Mouse (Mus musculus): ENCODE results near the gene Zfp109. TPM values are rescaled to one million over a fixed set of nuclear protein-coding genes. Genes with fewer than 3 reads are reported as not detected.
"Not testable (repeated sequence)": the region's sequence is repeated elsewhere in the genome, so short reads cannot be mapped to it uniquely, and the experiment has no call there.

Gene Zfp109
- 1.0 and 1.1 TPM in 2 replicates for total RNA-seq (2015)
- total RNA-seq (2017) = 1.5 and 2.6 TPM in 2 replicates

DNA sequence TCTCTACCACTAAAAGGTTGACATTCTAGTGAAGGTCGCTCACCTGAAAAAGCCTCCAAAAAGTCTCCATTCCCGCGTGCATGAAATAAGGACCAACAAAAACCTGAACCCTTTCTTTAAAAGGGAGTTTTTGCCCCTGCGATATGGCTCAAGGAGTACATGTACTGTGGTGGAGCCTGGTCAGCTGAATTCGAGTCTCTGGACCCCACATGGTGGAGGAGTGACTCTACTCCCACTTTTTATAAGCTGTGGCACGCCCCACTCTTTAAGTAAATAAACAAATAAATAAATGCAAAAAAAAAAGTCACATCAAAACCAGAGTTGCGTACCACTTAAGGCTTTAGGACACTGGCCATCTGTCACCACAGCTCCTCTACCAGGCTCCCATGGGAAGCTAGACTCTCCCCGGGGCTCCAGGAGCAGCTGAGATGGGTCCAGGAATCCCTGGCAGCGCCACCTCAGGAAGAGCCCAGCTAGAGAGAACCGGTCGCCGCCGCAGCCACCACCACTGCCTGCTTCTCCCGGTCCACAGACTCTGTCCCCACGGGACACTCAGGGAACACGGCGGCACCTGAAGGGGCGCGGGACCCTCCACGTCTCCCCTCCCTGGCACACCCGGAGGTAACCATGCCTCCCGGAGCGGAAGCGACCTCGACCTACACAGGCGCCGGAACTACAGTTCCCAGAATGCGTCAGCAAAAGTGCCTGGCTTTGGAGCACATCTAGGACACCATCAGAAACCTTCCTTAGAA is at the start of gene Zfp109:
Gene Zfp109, minus strand, starts transcription at position 521 of the 752 bp plus-strand sequence.
- peak; percentile 91 for ATAC-seq (ENCODE audit: poor library complexity, severe bottlenecking)

GRCm38 (mm10) chr7:24286916-24287315 is 49.6 kb upstream of the Zfp109 start:
- ATAC-seq (ENCODE audit: poor library complexity, severe bottlenecking) = no peak

DNA sequence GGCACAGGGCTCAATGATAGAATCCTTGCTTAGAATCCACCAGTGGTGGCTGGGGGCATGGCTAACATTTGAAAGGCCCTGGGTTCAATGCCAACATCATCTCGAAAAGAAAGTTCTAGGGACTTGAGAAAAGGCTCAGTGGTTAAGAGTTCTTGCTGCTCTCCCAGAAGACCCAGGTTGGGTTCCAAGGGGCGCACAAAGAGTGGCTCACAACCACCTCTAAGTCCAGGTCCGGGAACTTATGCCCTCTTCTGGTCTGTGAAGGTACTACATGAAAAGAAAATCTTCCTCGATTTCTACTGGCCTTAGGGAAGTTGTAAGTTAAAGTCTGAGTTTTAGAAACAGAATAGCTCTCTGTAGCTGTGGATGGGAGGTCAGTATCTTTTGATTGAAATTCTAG is 48.7 kb upstream of the Zfp109 start:
- ATAC-seq (ENCODE audit: poor library complexity, severe bottlenecking) = no peak

DNA sequence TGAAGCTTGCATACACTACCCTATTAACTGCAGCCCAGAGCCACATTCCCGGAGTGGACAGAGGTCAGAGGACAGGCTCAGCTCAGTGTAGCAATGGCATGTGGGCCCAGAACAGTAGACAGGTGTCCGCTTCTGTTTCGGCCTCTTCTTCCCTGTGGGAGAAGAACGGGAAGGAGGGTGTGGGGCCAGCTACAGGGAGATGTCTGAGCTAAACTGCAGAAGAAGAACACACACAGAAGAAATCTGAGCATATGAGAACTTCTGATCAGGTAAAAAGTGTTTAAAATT is 43.4 kb upstream of the Zfp109 start:
- no peak for ATAC-seq (ENCODE audit: poor library complexity, severe bottlenecking)

- ATAC-seq (ENCODE audit: poor library complexity, severe bottlenecking) = no peak
These were observed 42.9 kb upstream of the Zfp109 start for GRCm38 (mm10) chr7:24280031-24280857.

GRCm38 (mm10) chr7:24278771-24279170 is 41.4 kb upstream of the Zfp109 start:
- ATAC-seq (ENCODE audit: poor library complexity, severe bottlenecking) = not testable (repeated sequence)

- no peak for ATAC-seq (ENCODE audit: poor library complexity, severe bottlenecking)
These were observed 37.1 kb upstream of the Zfp109 start for GRCm38 (mm10) chr7:24274456-24274855.

- no peak for ATAC-seq (ENCODE audit: poor library complexity, severe bottlenecking)
These were observed 33.8 kb upstream of the Zfp109 start for GRCm38 (mm10) chr7:24271191-24271590.

GRCm38 (mm10) chr7:24270288-24270672 is 32.9 kb upstream of the Zfp109 start, which contains the start of gene Zfp93:
TSS of gene Zfp93 (plus strand) at chr7:24270420.
- peak; percentile 83 for ATAC-seq (ENCODE audit: poor library complexity, severe bottlenecking)

- no peak for ATAC-seq (ENCODE audit: poor library complexity, severe bottlenecking)
These were observed 32.4 kb upstream of the Zfp109 start for GRCm38 (mm10) chr7:24269667-24270287.

- ATAC-seq (ENCODE audit: poor library complexity, severe bottlenecking) = no peak
These were observed 31.9 kb upstream of the Zfp109 start for GRCm38 (mm10) chr7:24269256-24269655.

DNA sequence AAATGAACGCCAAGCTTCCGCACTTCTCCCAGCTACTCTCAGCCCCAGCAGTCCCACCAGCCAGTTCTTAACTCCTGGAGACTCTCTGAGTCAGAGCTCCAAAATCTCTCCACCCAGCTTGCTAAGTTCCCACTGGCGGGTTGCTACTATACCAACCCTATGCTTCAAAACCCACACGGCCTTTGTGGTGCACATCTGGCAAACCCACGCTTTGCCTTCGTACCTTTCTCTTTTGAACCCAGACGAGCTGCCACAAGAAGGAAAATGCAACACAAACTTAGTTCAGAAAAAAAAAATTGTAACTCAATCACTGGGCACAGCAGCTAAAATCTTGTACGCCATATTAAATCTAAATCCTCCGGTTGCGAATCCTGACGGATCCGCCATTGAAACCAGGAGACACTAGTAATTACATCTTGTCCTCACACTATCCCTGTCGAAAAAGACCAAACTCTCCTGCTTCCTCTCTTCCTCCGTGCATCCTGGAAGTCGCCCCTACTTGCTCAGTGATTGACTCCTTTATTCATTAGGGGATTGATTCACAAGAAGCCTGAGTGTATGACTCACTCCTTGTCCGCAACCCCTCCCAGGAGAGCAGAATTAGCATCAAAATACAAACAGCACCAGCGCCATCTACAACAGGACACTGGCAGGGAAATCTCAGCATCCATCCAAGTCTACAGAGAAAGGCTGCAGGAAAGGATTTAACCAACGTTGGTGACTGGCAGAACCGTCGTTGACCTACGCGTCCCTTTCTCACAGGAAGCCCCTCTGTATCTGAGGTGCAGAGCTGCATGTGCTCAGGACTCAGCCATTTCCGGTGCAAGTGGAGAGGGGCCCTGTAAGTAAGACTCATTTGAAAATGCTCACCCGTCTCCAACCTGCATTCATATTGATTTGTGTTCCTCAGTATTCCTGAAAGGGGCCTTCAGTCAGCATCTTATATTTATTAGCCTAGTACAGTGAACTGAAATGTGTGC is 31.1 kb upstream of the Zfp109 start:
- no peak for ATAC-seq (ENCODE audit: poor library complexity, severe bottlenecking)

GRCm38 (mm10) chr7:24260000-24260312 is 22.6 kb upstream of the Zfp109 start:
- ATAC-seq (ENCODE audit: poor library complexity, severe bottlenecking) = no peak

DNA sequence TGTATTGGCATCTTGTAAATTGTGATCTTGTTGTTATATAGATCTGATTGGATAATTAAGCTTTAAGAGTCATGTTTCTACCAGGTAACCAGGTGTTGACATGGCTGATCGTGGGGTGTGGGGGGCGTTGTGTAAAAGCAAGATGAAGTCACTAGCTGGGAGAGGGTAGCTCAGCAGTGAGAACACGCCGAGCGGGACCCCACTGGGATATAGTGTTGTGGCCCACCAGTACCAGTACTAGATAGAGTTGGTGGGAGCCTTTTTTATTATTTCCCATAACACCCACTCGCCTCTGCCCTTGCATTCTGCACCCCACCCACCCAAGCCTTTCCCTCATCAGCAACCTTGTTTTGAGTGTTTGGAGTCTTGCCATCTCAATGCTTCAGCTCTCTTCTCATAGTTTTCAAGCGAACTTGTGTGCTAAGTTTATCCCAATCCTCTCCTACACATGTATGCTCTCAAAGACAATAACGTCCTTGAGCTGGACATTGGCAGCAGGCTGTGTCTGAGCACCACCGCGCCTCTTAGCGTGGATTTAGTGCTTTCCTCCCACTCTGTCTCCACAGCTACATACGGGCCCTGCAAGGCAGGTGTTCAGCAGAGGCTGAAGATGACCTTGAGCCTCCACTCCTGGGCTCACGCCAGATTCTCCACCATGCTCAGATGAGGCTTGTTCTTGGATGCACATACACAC is 22.1 kb upstream of the Zfp109 start:
- no peak for ATAC-seq (ENCODE audit: poor library complexity, severe bottlenecking)

GRCm38 (mm10) chr7:24254633-24255474 is 17.5 kb upstream of the Zfp109 start, which contains the start of gene Zfp108:
TSS of gene Zfp108 (plus strand) at chr7:24254794.
- ATAC-seq (ENCODE audit: poor library complexity, severe bottlenecking) = peak; percentile 95

DNA sequence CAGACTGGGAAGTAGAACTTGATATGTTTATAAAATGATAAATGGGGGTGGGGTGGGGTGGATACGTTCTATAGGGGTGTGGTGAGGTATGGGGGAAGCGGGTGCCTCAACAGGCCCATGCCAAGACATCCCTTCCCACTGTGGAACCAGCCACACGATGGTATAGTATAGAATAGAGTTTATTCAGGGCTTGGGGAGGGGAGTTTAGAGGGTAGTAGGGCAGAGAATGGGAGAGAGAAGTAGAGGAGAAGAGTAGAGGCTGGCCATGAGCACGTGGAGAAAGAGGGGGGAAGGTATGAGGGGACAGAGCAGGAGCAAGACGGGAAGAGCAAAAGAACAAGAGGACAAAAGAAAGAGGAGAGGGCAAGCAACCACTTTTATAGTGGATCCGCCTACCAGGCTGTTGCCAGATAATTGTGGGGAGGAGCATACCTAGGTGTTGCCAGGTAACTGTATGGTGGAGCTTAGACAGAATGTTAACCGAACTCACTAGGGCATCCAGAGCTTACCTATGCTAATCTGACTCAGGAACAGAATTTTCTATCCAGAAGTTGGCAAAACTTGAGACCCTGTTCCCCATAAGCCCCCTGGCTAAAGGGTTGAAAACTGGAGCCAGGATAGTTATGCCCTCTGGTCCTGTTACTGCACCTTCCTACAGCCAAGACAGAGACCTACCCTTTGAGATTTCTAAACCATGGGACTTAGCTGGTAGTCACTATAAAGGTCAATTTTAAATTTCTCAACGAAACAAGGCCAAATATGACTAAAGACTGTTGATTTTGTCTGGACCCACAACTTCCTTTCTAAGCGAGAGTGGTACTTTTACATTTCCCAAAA is 16.6 kb upstream of the Zfp109 start:
- ATAC-seq (ENCODE audit: poor library complexity, severe bottlenecking) = no peak

DNA sequence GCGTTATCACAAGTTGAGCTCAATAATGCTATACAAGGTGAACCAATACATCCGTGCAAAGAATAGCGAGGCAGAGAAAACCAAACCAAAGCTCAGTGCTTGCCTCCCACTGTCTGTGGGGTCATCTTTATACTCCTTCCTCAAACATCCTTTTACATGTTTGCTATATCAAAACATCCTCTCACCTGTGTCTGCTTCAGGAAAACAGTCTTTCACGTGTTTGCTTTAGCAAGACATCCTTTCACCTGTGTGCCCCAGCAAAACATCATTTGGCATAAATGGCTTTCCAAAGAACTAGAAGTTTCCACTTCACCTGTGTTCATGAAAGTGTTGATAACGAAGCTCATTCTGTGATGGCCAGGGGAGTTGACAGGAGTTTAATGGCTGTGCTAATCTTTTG is 26.0 kb downstream of the Zfp109 start, which contains the start of gene Zfp111:
Gene Zfp111, minus strand, starts transcription at position 101 of the 400 bp plus-strand sequence.
- no peak for ATAC-seq (ENCODE audit: poor library complexity, severe bottlenecking)

DNA sequence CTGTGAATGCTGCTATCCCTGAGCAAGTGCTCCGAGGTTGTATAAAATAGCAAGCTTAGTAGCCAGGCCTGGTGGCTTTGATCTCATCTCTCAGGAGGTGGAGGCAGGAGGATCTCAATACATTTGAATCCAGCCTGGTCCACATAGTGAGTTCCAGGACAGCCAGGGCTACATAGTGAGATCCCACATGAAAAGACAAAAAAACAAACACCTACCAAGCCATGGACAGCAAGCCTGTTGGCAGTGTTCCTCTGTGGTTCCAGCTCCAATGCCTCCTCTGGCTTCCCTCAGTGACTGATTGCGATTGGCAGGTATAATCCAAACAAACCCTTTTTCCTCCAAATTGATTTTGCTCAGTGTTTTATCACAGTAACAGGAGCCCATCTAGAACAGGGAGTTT is 27.1 kb downstream of the Zfp109 start:
- no peak for ATAC-seq (ENCODE audit: poor library complexity, severe bottlenecking)
